Mouse (Mus musculus): Measurements from ENCODE around the gene Olfr20. TPM values are rescaled to one million over a fixed set of nuclear protein-coding genes. Genes with fewer than 3 reads are reported as not detected.

The Olfr20 gene
- total and polyA plus RNA-seq, 3 experiments, result not detected

DNA sequence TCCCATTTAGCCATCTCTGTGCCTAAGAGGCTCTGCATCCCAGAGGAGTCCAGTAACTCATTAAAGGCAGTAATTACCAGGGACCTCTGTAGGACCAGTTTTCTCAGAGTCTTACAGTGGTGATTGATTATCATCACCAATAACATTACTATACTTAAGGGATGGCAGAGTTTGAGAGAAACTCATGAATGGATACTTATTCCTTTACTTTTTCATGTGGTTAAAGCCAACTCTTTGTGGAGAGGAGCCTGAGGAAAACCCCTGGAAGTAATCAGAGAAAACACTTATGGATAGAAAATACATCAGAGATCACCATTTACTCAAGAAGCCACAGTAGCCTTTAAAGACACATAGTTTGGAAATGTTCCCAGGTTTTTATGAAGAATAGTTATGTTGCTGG, 48.9 kb downstream of the Olfr20 start, which contains the start of gene Olfr1:
TSS of gene Olfr1 (minus strand) at position 101 of the 400 bp plus-strand sequence.
- H3K36me3 ChIP-seq (replicated peaks in 1 of 2; ENCODE audit: control insufficient read depth in 1 of 2, insufficient read depth in 1 of 2, low read length in 1 of 2), result no peaks in the 10 kb centered on the region
- in situ Hi-C loops (cut with MboI; ENCODE audit: low pct_ligation_motif_present, low pct_unique_long_range_greater_than_20kb, low sequenced_read_pairs), result no loop called here
- H3K79me2 ChIP-seq (replicated peaks; ENCODE audit: control insufficient read depth, extremely low read depth, insufficient read depth, poor library complexity, severe bottlenecking), result no peaks in the 10 kb centered on the region
- H3K9ac ChIP-seq (ENCODE audit: insufficient read depth, low read depth), result no peak within 1 kb of the TSS
- no peaks in the 10 kb centered on the region for H3K9me3 ChIP-seq (replicated peaks; ENCODE audit: low read length)
- DNase-seq (ENCODE audit: extremely low read depth), result no peak
- no peak within 1 kb of the TSS for H3K4me3 ChIP-seq (replicated peaks in 1 of 3; ENCODE audit: low read depth in 2 of 3, low read length in 2 of 3, poor library complexity in 1 of 3)
- dilution Hi-C loops (cut with MboI; ENCODE audit: extremely low pct_ligation_motif_present, extremely low pct_unique_long_range_greater_than_20kb, low sequenced_read_pairs), result no loop called here
- H3K4me2 ChIP-seq (ENCODE audit: insufficient read depth, low read depth, poor library complexity, severe bottlenecking), result no peak within 1 kb of the TSS
- no peaks in the 10 kb centered on the region for H3K4me1 ChIP-seq (ENCODE audit: control insufficient read depth in 1 of 2, insufficient read depth in 2 of 2)
- H3K27ac ChIP-seq (ENCODE audit: insufficient read depth, low read depth), result no peak within 1 kb of the TSS
- peaks cover 45% of the 10 kb centered on the region for H3K27me3 ChIP-seq (replicated peaks)
- TF ChIP-seq RAD21 (IDR thresholded peaks at IDR 0.05; ENCODE audit: low read depth, low read length) (no peak), POLR2A (IDR thresholded peaks at IDR 0.05; ENCODE audit: low read depth, low read length) (no peak), JUND (conservative IDR thresholded peaks at IDR 0.05; ENCODE audit: low read depth, low read length) (no peak), BHLHE40 (IDR thresholded peaks at IDR 0.05; ENCODE audit: low read depth, low read length) (no peak), CHD2 (IDR thresholded peaks at IDR 0.05; ENCODE audit: low read length) (no peak), UBTF (IDR thresholded peaks at IDR 0.05; ENCODE audit: low read depth, low read length) (no peak), TBP (conservative IDR thresholded peaks at IDR 0.05; ENCODE audit: low read depth, low read length) (no peak)

Other genes with a start within 250 kb of the Olfr20 start
- gene Haspin, start 212.5 kb upstream of the Olfr20 start, total RNA-seq (2012; rRNA removed), result 15.7 and 21.7 TPM in 2 replicates
- gene Haspin, start 212.5 kb upstream of the Olfr20 start, total RNA-seq (2014; rRNA removed), result 18.2 and 18.6 TPM in 2 replicates
- 24.1 and 27.0 TPM in 2 replicates for gene Haspin, start 212.5 kb upstream of the Olfr20 start, polyA plus RNA-seq (2012; ENCODE audit: insufficient read length, low read depth)
- gene P2rx5, start 190.4 kb upstream of the Olfr20 start, total RNA-seq (2012; rRNA removed), result 0.21 and 0.25 TPM in 2 replicates
- gene P2rx5, start 190.4 kb upstream of the Olfr20 start, total RNA-seq (2014; rRNA removed), result 0.09 and 0.40 TPM in 2 replicates
- 0.80 and 0.83 TPM in 2 replicates for gene P2rx5, start 190.4 kb upstream of the Olfr20 start, polyA plus RNA-seq (2012; ENCODE audit: insufficient read length, low read depth)
- gene Emc6, start 173.7 kb upstream of the Olfr20 start, total RNA-seq (2012; rRNA removed), result 123 and 124 TPM in 2 replicates
- gene Emc6, start 173.7 kb upstream of the Olfr20 start, total RNA-seq (2014; rRNA removed), result 252 and 292 TPM in 2 replicates
- 138 and 176 TPM in 2 replicates for gene Emc6, start 173.7 kb upstream of the Olfr20 start, polyA plus RNA-seq (2012; ENCODE audit: insufficient read length, low read depth)
- 2.8 and 3.3 TPM in 2 replicates for gene Tax1bp3, start 173.7 kb upstream of the Olfr20 start, total RNA-seq (2012; rRNA removed)
- 2.5 and 2.6 TPM in 2 replicates for gene Tax1bp3, start 173.7 kb upstream of the Olfr20 start, total RNA-seq (2014; rRNA removed)
- gene Tax1bp3, start 173.7 kb upstream of the Olfr20 start, polyA plus RNA-seq (2012; ENCODE audit: insufficient read length, low read depth), result 3.3 and 3.5 TPM in 2 replicates
- 4.8 and 5.2 TPM in 2 replicates for gene Ctns, start 151.7 kb upstream of the Olfr20 start, total RNA-seq (2012; rRNA removed)
- 5.8 and 5.9 TPM in 2 replicates for gene Ctns, start 151.7 kb upstream of the Olfr20 start, total RNA-seq (2014; rRNA removed)
- gene Ctns, start 151.7 kb upstream of the Olfr20 start, polyA plus RNA-seq (2012; ENCODE audit: insufficient read length, low read depth), result 4.5 and 5.2 TPM in 2 replicates
- gene Shpk, start 151.3 kb upstream of the Olfr20 start, total RNA-seq (2012; rRNA removed), result 1.5 and 1.8 TPM in 2 replicates
- 1.3 and 1.4 TPM in 2 replicates for gene Shpk, start 151.3 kb upstream of the Olfr20 start, total RNA-seq (2014; rRNA removed)
- 0.76 and 0.83 TPM in 2 replicates for gene Shpk, start 151.3 kb upstream of the Olfr20 start, polyA plus RNA-seq (2012; ENCODE audit: insufficient read length, low read depth)
- gene Trpv1, start 116.5 kb upstream of the Olfr20 start, total RNA-seq (2012; rRNA removed), result 0.04 and 0.08 TPM in 2 replicates
- gene Trpv1, start 116.5 kb upstream of the Olfr20 start, total RNA-seq (2014; rRNA removed), result 0.13 TPM in 1 of 2 replicates, not detected in the other
- not detected in 2 replicates for gene Trpv1, start 116.5 kb upstream of the Olfr20 start, polyA plus RNA-seq (2012; ENCODE audit: insufficient read length, low read depth)
- gene Trpv3, start 83.4 kb upstream of the Olfr20 start, total RNA-seq (2012; rRNA removed), result under 0.01 TPM in 1 of 2 replicates, not detected in the other
- not detected in 2 replicates for gene Trpv3, start 83.4 kb upstream of the Olfr20 start, total RNA-seq (2014; rRNA removed)
- gene Trpv3, start 83.4 kb upstream of the Olfr20 start, polyA plus RNA-seq (2012; ENCODE audit: insufficient read length, low read depth), result not detected in 2 replicates
- not detected in 2 replicates for gene Aspa, start 21.2 kb upstream of the Olfr20 start, total RNA-seq (2012; rRNA removed)
- not detected in 2 replicates for gene Aspa, start 21.2 kb upstream of the Olfr20 start, total RNA-seq (2014; rRNA removed)
- not detected in 2 replicates for gene Aspa, start 21.2 kb upstream of the Olfr20 start, polyA plus RNA-seq (2012; ENCODE audit: insufficient read length, low read depth)
- not detected in 2 replicates for gene Gm49340, start 21.0 kb upstream of the Olfr20 start, total RNA-seq (2012; rRNA removed)
- not detected in 2 replicates for gene Gm49340, start 21.0 kb upstream of the Olfr20 start, total RNA-seq (2014; rRNA removed)
- gene Gm49340, start 21.0 kb upstream of the Olfr20 start, polyA plus RNA-seq (2012; ENCODE audit: insufficient read length, low read depth), result not detected in 2 replicates
- not detected in 2 replicates for gene Spata22, start 21.0 kb upstream of the Olfr20 start, total RNA-seq (2012; rRNA removed)
- not detected in 2 replicates for gene Spata22, start 21.0 kb upstream of the Olfr20 start, total RNA-seq (2014; rRNA removed)
- not detected in 2 replicates for gene Spata22, start 21.0 kb upstream of the Olfr20 start, polyA plus RNA-seq (2012; ENCODE audit: insufficient read length, low read depth)
- not detected in 2 replicates for gene Olfr376, start 20.5 kb downstream of the Olfr20 start, total RNA-seq (2012; rRNA removed)
- not detected in 2 replicates for gene Olfr376, start 20.5 kb downstream of the Olfr20 start, total RNA-seq (2014; rRNA removed)
- not detected in 2 replicates for gene Olfr376, start 20.5 kb downstream of the Olfr20 start, polyA plus RNA-seq (2012; ENCODE audit: insufficient read length, low read depth)
- not detected in 2 replicates for gene Olfr1, start 48.8 kb downstream of the Olfr20 start, total RNA-seq (2012; rRNA removed)
- gene Olfr1, start 48.8 kb downstream of the Olfr20 start, total RNA-seq (2014; rRNA removed), result not detected in 2 replicates
- not detected in 2 replicates for gene Olfr1, start 48.8 kb downstream of the Olfr20 start, polyA plus RNA-seq (2012; ENCODE audit: insufficient read length, low read depth)
- gene Olfr378, start 77.7 kb downstream of the Olfr20 start, total RNA-seq (2012; rRNA removed), result not detected in 2 replicates
- not detected in 2 replicates for gene Olfr378, start 77.7 kb downstream of the Olfr20 start, total RNA-seq (2014; rRNA removed)
- gene Olfr378, start 77.7 kb downstream of the Olfr20 start, polyA plus RNA-seq (2012; ENCODE audit: insufficient read length, low read depth), result not detected in 2 replicates
- not detected in 2 replicates for gene Olfr380, start 106.7 kb downstream of the Olfr20 start, total RNA-seq (2012; rRNA removed)
- not detected in 2 replicates for gene Olfr380, start 106.7 kb downstream of the Olfr20 start, total RNA-seq (2014; rRNA removed)
- gene Olfr380, start 106.7 kb downstream of the Olfr20 start, polyA plus RNA-seq (2012; ENCODE audit: insufficient read length, low read depth), result not detected in 2 replicates
- gene Olfr381, start 140.8 kb downstream of the Olfr20 start, total RNA-seq (2012; rRNA removed), result not detected in 2 replicates
- gene Olfr381, start 140.8 kb downstream of the Olfr20 start, total RNA-seq (2014; rRNA removed), result not detected in 2 replicates
- not detected in 2 replicates for gene Olfr381, start 140.8 kb downstream of the Olfr20 start, polyA plus RNA-seq (2012; ENCODE audit: insufficient read length, low read depth)
- gene Olfr382, start 166.4 kb downstream of the Olfr20 start, total RNA-seq (2012; rRNA removed), result not detected in 2 replicates
- gene Olfr382, start 166.4 kb downstream of the Olfr20 start, total RNA-seq (2014; rRNA removed), result not detected in 2 replicates
- not detected in 2 replicates for gene Olfr382, start 166.4 kb downstream of the Olfr20 start, polyA plus RNA-seq (2012; ENCODE audit: insufficient read length, low read depth)
- gene Olfr385, start 242.2 kb downstream of the Olfr20 start, total RNA-seq (2012; rRNA removed), result not detected in 2 replicates
- gene Olfr385, start 242.2 kb downstream of the Olfr20 start, total RNA-seq (2014; rRNA removed), result not detected in 2 replicates
- gene Olfr385, start 242.2 kb downstream of the Olfr20 start, polyA plus RNA-seq (2012; ENCODE audit: insufficient read length, low read depth), result not detected in 2 replicates
- gene Olfr384, start 247.8 kb downstream of the Olfr20 start, total RNA-seq (2012; rRNA removed), result not detected in 2 replicates
- gene Olfr384, start 247.8 kb downstream of the Olfr20 start, total RNA-seq (2014; rRNA removed), result not detected in 2 replicates
- not detected in 2 replicates for gene Olfr384, start 247.8 kb downstream of the Olfr20 start, polyA plus RNA-seq (2012; ENCODE audit: insufficient read length, low read depth)

Data from CH12.LX (cell line).